Mouse (Mus musculus) embryonic facial prominence, embryonic 14.5 days (tissue): ENCODE results near the gene Trim38. TPM values are rescaled to one million over a fixed set of nuclear protein-coding genes. Genes with fewer than 3 reads are reported as not detected.
"Not testable (repeated sequence)": the region's sequence is repeated elsewhere in the genome, so short reads cannot be mapped to it uniquely, and the experiment has no call there.

Source experiments
- ATAC-seq: fragments of 200-750 bp; cut with Nextera tagmentation; 2 replicates; pipeline ENCODE4 v1.8.0; 2017; ENCODE audit warnings: low read depth, moderate number of reproducible peaks, moderate TSS enrichment
- DNase-seq: peaks from one replicate; pipeline ENCODE4 v3.0.0-alpha.2; 2015; ENCODE audit warnings: low spot score
- H3K27ac ChIP-seq: fragments of 300-500 bp; sonication (generic); replicated peaks from 2 replicates; pipeline ENCODE4 v1.5.1; 2014; ENCODE audit warnings: low read depth, mild to moderate bottlenecking, low read length, moderate library complexity
- H3K27me3 ChIP-seq: fragments of 300-500 bp; sonication (generic); replicated peaks from 2 replicates; pipeline ENCODE4 v1.6.1; 2014; ENCODE audit warnings: low read length; ENCODE audit not compliant: control insufficient read depth, insufficient read depth
- H3K36me3 ChIP-seq: fragments of 300-500 bp; sonication (generic); 2 replicates; pipeline ENCODE4 v1.6.1; 2014; ENCODE audit warnings: low read length, mixed read lengths; ENCODE audit not compliant: control insufficient read depth, insufficient read depth
- H3K4me1 ChIP-seq: fragments of 300-500 bp; sonication (generic); 2 replicates; pipeline ENCODE4 v1.6.1; 2014; ENCODE audit warnings: antibody characterized with exemption, low read length; ENCODE audit not compliant: control insufficient read depth, insufficient read depth
- H3K4me2 ChIP-seq: fragments of 300-500 bp; sonication (generic); 2 replicates; pipeline ENCODE4 v1.6.1; 2014; ENCODE audit warnings: low read depth, mild to moderate bottlenecking, low read length, moderate library complexity, mixed read lengths
- H3K4me3 ChIP-seq: fragments of 300-500 bp; sonication (generic); 2 replicates; pipeline ENCODE4 v1.5.1; 2014; ENCODE audit warnings: low read depth, mild to moderate bottlenecking, low read length
- H3K9ac ChIP-seq: fragments of 300-500 bp; sonication (generic); 2 replicates; pipeline ENCODE4 v1.6.1; 2014; ENCODE audit warnings: low read depth, mild to moderate bottlenecking, low read length, moderate library complexity, mixed read lengths
- H3K9me3 ChIP-seq: fragments of 300-500 bp; sonication (generic); 2 replicates; pipeline ENCODE4 v1.6.1; 2016; ENCODE audit warnings: low read length; ENCODE audit not compliant: control insufficient read depth
- WGBS: fragments of 180-500 bp; shearing (Covaris S2); extraction: QIAGEN DNeasy Blood & Tissue Kit; methylation state at CpG from one replicate; pipeline ENCODE4 v1.1.7; 2014; 5-methylcytosine and 5-hydroxymethylcytosine counted together
- polyA plus RNA-seq: library from polyadenylated mRNA; unstranded; fragments of >200 nt; fragmentation: Nextera tagmentation; extraction: Ambion mirVana; gene quantifications from 2 replicates; pipeline ENCODE4 v1.2.1, GENCODE M21; 2014

Gene Trim38
- polyA plus RNA-seq, 1 experiment from 2014 or later: 0.31 TPM

DNA sequence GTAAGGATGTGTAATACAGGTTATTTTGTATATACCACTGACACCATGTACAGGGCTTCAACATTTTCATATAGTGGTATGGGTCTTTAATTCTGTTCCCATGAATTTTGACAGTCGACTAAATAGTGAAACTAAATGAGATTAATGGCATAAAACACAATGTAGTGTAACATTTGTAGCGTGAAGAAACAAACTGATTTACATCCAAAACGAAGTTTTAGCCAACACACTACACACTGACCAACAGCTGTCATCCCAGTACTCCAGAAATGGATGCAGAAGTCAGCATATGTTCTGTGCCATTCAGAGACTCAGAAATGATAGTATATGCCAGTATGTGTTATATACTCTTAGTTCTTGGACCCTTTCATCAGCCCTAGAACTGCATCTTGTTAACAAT lies 11.8 kb upstream of the Trim38 start:
- H3K27me3 ChIP-seq: no peaks in the 10 kb centered on the region
- H3K4me2 ChIP-seq: peak overlapping the region; percentile 76
- ATAC-seq (no peak), DNase-seq (no peak)
- H3K9me3 ChIP-seq: no peaks in the 10 kb centered on the region
- peaks cover 7% of the 10 kb centered on the region for H3K4me1 ChIP-seq
- H3K36me3 ChIP-seq: no peaks in the 10 kb centered on the region
- H3K9ac ChIP-seq: no peak overlapping the region; the same call in 1 of the 2 replicates
- WGBS: 54% methylated on average over 3 of the region's 3 CpGs
- peak overlapping the region; percentile 45 for H3K4me3 ChIP-seq
- peak overlapping the region; percentile 93 for H3K27ac ChIP-seq

DNA sequence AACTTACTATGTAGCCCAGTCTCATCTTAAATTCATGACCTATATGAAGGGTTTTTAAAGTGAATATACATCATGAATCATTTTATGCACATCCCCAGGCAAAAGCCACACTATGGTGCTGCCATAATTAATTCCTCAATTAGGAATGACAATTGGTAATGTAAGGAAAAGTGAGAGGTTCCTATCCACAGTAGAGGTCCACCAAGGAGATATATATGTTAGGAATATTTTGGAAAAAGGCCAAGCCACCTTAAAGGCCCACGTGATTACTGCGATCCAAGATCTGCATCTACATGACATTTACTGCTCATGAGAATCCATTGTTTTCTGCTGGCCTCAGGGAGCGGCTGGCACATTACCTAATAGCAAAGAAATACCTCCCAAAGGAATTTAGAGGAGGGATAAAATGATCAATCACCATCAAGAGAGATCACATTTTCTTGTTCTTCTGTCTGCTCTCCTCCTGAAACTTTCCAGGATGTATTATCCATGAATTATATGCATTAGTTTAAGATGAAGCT lies 10.4 kb upstream of the Trim38 start:
- Histone ChIP-seq H3K9me3 (no peaks in the 10 kb centered on the region), H3K27ac (peak overlapping the region; percentile 93; the same call in 1 of the 2 replicates), H3K27me3 (no peaks in the 10 kb centered on the region), H3K4me2 (0 out of 2 replicates have a peak overlapping the region, but pooled peaks have one; percentile 84), H3K9ac (no peak overlapping the region), H3K36me3 (no peaks in the 10 kb centered on the region), H3K4me3 (no peak overlapping the region), H3K4me1 (peaks cover 13% of the 10 kb centered on the region)
- ATAC-seq: no peak
- DNase-seq: no peak
- 74% methylated on average over 3 of the region's 3 CpGs for WGBS

DNA sequence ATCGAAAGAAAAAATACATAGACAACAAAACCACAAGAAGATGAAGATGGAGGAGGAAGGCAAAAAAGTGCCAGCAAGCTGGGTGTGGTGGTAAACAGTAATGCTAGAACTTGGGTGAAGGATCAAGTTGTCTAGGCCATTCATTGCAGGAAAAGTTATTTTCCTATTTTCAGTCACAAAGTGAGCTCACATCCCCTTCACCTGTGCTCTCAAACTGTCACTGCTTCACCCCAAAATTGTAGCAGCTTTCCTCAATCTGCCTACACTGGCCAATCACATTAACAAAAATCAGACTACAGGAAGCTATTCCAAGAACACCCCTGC lies 9.8 kb upstream of the Trim38 start:
- Histone ChIP-seq H3K9ac (peak overlapping the region; percentile 68), H3K27me3 (no peaks in the 10 kb centered on the region), H3K27ac (peak overlapping the region; percentile 93), H3K4me1 (peaks cover 18% of the 10 kb centered on the region), H3K9me3 (no peaks in the 10 kb centered on the region), H3K36me3 (no peaks in the 10 kb centered on the region), H3K4me2 (peak overlapping the region; percentile 84), H3K4me3 (peak overlapping the region; percentile 54)
- 83% methylated on average over 1 of the region's 1 CpGs for WGBS
- ATAC-seq (no peak), DNase-seq (no peak)

DNA sequence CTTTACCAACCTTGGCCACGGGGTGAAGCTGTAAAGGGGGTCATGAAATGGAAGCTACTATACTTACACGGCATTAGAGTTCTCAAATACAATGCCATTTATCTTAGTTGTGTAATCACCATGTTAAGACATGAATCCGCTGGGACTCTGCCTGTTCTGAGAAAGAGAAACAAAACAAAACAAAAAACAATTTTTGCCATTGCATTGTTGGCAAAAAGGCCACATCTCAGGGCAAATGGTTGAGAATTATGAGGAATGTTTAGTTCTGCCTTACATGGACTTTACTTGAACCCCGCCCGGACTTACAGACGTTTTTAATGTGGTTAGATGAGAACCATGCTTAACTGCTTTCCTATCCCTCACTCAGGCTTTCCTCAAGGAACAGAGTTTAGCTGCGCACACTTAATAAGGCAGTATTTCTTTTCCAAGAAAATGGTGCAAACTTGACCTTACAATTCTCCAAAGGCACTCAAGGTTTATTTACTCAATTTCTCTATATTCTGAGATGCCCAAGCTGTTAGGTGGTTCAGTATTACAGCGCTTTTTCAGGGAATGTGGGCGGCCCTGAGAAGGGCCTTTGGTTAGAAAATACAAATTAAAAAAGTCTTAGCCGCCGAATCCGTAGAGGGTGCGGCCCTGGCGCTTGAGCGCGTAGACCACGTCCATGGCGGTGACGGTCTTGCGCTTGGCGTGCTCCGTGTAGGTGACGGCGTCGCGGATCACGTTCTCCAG lies 9.3 kb upstream of the Trim38 start:
- Histone ChIP-seq H3K9ac (peak overlapping the region; percentile 68), H3K27me3 (no peaks in the 10 kb centered on the region)

DNA sequence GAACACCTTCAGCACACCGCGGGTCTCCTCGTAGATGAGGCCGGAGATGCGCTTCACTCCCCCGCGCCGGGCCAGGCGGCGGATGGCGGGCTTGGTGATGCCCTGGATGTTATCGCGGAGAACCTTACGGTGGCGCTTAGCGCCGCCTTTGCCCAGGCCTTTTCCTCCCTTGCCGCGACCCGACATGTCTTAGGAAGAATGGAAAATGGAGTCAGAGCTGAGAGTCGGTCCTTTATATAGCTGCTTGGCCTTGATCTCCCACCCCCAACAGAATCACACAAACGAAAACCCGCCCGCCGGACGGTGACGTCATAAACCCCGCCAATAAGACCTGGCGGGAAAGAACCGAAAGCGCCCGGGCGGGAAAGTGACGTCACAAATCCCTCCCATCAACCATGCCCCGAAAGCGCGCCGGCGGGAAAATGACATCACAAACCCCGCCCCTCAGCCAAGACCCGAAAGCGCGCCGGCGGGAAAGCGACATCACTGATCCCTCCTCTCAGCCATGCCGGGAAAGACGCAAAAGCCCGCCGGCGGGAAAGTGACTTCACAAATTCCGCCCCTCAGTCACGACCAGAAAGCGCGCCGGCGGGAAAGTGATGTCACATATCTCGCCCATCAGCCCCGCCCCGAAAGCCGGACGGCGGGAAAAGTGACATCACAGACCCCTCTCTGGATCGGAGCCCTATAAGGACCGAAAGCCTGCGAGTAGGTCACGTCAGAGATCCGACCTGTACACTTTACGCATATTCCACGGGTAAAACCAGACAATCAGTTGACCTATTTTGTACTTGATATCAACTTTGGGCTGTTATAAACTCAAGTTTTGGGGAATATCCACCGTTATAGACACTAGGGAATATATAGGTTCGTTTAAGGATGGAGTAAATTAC lies 8.5 kb upstream of the Trim38 start, which contains the start of gene Hist1h4a:
Gene Hist1h4a, minus strand, starts transcription at position 259 of the 893 bp plus-strand sequence.
- WGBS: under 1% methylated on average over 54 of the region's 72 CpGs
- Histone ChIP-seq H3K27ac (peak within 1 kb of the TSS; percentile 93), H3K4me2 (peak within 1 kb of the TSS; percentile 84), H3K9me3 (no peaks in the 10 kb centered on the region), H3K9ac (peak within 1 kb of the TSS; percentile 73), H3K36me3 (no peaks in the 10 kb centered on the region), H3K27me3 (no peaks in the 10 kb centered on the region), H3K4me3 (peak within 1 kb of the TSS; percentile 54), H3K4me1 (peaks cover 20% of the 10 kb centered on the region)
- DNase-seq: peak; percentile 99
- peak; percentile 64 for ATAC-seq

More for the DNA sequence above, 9.3 kb upstream of the Trim38 start:
- 1% methylated on average over 17 of the region's 27 CpGs for WGBS
- DNase-seq (peak; percentile 56), ATAC-seq (peak; percentile 3)
- H3K27ac ChIP-seq: peak overlapping the region; percentile 93
- H3K4me3 ChIP-seq: peak overlapping the region; percentile 54
- H3K9me3 ChIP-seq: no peaks in the 10 kb centered on the region
- no peaks in the 10 kb centered on the region for H3K36me3 ChIP-seq
- H3K4me2 ChIP-seq: peak overlapping the region; percentile 84
- H3K4me1 ChIP-seq: peaks cover 20% of the 10 kb centered on the region

DNA sequence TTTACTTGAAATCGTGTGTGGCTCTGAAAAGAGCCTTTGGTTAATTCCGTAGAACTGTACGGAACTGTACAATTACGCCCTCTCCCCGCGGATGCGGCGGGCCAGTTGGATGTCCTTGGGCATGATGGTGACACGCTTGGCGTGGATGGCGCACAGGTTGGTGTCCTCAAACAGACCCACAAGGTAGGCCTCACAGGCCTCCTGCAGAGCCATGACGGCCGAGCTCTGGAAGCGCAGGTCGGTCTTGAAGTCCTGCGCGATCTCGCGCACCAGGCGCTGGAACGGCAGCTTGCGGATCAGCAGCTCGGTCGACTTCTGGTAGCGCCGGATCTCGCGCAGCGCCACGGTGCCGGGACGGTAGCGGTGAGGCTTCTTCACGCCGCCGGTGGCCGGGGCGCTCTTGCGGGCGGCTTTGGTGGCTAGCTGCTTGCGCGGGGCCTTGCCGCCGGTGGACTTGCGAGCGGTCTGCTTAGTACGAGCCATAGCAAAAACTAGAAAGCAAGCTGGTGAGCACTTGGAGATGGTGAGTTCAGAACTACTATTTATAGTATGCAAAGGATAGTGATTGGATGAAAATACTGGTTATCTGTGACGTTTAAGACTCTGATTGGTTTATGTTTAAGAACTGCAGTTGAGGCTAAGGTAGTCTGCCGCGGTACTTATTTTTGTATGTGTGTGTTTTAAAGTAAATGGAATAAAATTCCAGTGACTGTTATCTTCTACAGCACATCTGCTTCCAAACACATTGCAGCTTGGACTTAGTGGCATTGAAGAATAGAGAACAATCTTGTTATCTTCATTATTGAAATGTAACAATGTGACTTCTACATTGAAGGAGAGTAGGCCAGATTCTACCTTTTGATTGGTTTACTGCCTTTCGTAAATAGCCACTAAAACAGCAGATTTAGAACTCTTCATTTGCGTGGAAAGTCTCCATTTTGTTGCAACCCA lies 7.6 kb upstream of the Trim38 start, which contains the start of gene Hist1h3a:
Gene Hist1h3a, minus strand, starts transcription at position 516 of the 951 bp plus-strand sequence.
- Histone ChIP-seq H3K27ac (peak within 1 kb of the TSS; percentile 93), H3K4me3 (peak within 1 kb of the TSS; percentile 54), H3K9ac (peak within 1 kb of the TSS; percentile 73), H3K4me2 (peak within 1 kb of the TSS; percentile 84), H3K4me1 (peaks cover 20% of the 10 kb centered on the region)
- ATAC-seq (peak; percentile 76), DNase-seq (peak; percentile 95)
- H3K36me3 ChIP-seq, H3K27me3 ChIP-seq, H3K9me3 ChIP-seq: not testable (repeated sequence)
- WGBS: under 1% methylated on average over 23 of the region's 52 CpGs

DNA sequence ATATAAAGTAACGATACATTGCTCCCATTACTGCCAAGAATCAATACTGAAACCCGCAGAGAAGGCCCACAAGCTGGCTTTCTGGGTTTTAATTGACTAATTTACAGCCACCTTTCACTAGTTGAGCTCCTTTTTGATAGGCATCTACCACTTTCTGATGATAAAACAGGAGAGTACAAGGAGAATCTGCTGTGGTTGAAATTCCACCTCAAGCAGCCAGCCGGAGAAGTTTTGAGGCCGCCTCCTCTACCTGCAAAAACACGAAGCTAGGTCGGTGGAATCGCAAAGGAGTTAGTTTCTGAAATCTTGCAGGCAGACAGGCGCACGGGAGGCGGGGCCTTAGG lies 6.5 kb upstream of the Trim38 start:
- peak overlapping the region; percentile 84 for H3K4me2 ChIP-seq
- peaks cover 20% of the 10 kb centered on the region for H3K4me1 ChIP-seq
- H3K4me3 ChIP-seq: peak overlapping the region; percentile 54
- no peak for DNase-seq
- no peak for ATAC-seq
- H3K36me3 ChIP-seq: no peaks in the 10 kb centered on the region
- peak overlapping the region; percentile 93 for H3K27ac ChIP-seq
- H3K27me3 ChIP-seq: no peaks in the 10 kb centered on the region
- 2% methylated on average over 10 of the region's 10 CpGs for WGBS
- peak overlapping the region; percentile 73 for H3K9ac ChIP-seq
- H3K9me3 ChIP-seq: no peaks in the 10 kb centered on the region
